Mouse (Mus musculus) lung, adult 2 months (tissue): ENCODE measurements around the gene BC048403. TPM values are rescaled to one million over a fixed set of nuclear protein-coding genes. Genes with fewer than 3 reads are reported as not detected.

Experiments used
- DNase-seq: peaks from one replicate; pipeline ENCODE4 v3.0.0; 2022
- H3K4me1 ChIP-seq: fragments of 200-500 bp; 2 replicates; pipeline ENCODE4 v1.6.1; 2011; ENCODE audit warnings: low read length; ENCODE audit not compliant: control insufficient read depth, insufficient read depth
- H3K4me3 ChIP-seq: fragments of 200-500 bp; replicated peaks from 2 replicates; pipeline ENCODE3; 2011; ENCODE audit warnings: low read depth, mild to moderate bottlenecking, control low read depth, low read length; ENCODE audit errors: extremely low read depth
- CTCF ChIP-seq: fragments of 200-500 bp; IDR thresholded peaks from 2 replicates; pipeline ENCODE4 v1.5.1; 2011; ENCODE audit warnings: mild to moderate bottlenecking, low read length, control low read depth; ENCODE audit not compliant: insufficient read depth
- POLR2A ChIP-seq: fragments of 200-500 bp; IDR thresholded peaks from 2 replicates; pipeline ENCODE4 v1.6.1; 2011; ENCODE audit warnings: low read depth, mild to moderate bottlenecking, control low read depth, low read length, borderline replicate concordance; ENCODE audit errors: extremely low read depth
- WGBS: fragments of 180-500 bp; shearing (Covaris S2); methylation state at CpG from one replicate; pipeline ENCODE4 v1.1.7; 2018; 5-methylcytosine and 5-hydroxymethylcytosine counted together
- polyA plus RNA-seq: library from polyadenylated mRNA; depleted of rRNA; stranded (reverse); fragments of >200 nt; gene quantifications from 2 replicates; pipeline ENCODE4 v1.2.3, GENCODE M21; 2012

Gene BC048403
- polyA plus RNA-seq, 1 experiment: 8.5 TPM

DNA sequence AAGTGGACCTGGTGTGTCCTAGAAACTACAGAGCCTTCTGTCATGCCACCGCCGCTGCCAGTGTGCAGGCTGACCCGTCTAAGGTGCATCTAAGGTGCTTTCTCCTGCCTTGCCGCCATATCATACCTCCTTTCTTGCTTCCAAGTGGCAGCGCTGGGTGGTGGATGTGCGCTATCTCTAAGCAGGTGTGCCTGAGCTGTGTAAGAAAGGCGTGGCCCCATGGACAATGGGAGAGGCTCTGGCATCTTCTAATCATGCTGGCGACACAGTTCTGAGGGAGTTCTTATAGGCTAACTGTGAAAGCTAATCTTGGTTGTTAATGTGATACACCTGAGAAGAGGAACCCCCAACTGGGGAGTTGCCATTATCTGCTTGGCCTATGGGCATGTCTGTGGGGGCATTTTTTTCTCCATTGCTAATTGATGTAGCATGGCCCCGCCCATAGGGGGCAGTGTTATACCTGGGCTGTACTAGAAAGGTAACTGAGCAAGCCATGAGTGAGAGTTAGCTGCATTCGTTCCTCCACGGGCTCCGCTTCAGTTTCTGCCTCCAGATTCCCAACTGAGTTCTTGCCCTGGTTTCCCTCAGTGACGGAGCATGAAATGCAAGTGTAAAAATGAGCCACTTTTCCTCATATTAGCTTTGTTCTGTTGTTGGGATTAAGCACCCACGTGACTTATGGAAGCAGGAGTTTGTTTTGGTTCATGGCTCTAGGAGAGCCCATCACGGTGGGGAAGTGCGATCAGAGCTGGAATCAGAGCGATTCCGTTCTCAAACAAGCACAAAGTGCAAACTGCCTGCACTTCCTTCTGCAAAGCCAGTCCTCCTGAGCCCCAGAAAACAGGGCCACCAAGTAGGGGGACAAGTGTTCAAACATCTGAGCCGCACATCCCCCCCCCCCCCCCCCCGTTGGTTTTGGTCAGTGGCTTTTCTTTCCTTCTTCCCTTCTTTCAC lies 31.2 kb downstream of the BC048403 start:
- peaks cover 3% of the 10 kb centered on the region; the same call in 1 of the 2 replicates for H3K4me1 ChIP-seq
- TF ChIP-seq POLR2A (no peak), CTCF (peak; percentile 56)
- H3K4me3 ChIP-seq: peak overlapping the region; percentile 18
- 52% methylated on average over 20 of the region's 20 CpGs for WGBS
- peak; percentile 29 for DNase-seq

DNA sequence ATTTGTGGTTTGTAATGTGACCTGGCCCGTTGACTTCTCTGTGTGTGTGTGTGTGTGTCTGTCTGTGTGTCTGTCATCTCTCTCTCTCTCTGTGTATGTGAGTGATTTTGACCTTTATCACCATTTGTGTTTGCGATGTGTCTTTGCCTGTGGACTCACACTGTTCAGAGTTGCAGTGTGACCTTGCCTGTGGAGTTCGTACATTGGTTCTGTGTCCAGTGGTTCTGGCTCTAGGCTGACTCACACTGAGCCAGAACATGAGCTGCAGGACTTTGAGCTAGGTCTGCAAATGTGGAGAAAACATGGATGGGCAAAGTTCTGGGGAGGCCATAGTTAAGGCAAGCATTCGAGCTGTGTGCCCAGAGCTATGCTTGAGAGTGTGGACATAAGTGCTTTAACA lies 34.1 kb downstream of the BC048403 start:
- 72% methylated on average over 4 of the region's 4 CpGs for WGBS

DNA sequence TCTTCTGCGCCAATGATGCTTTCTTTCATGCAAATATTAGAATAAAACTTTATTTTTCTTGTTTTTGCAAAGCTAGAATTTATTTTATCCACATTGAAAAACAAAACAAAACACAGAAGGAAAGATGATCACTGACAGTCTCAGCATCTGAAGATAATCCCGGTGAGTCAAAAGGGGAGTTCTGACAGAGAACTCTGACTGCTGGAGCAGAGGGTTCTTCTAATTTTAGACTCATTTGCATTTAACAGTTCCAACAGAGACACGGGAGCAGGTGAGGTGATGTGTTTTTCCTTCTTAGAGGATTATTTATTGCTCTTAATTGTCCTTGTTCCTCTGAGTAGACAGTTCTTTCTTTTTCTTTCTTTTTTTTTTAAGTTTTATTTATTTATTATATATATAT lies 36.3 kb downstream of the BC048403 start:
- no peak for TF ChIP-seq POLR2A
- no peak for TF ChIP-seq CTCF
- no peak for DNase-seq
- no peak overlapping the region for H3K4me3 ChIP-seq
- WGBS: 67% methylated on average over 3 of the region's 3 CpGs
- H3K4me1 ChIP-seq: peaks cover 3% of the 10 kb centered on the region; the same call in 1 of the 2 replicates

More for the DNA sequence above, 34.1 kb downstream of the BC048403 start:
- DNase-seq: no peak
- Histone ChIP-seq H3K4me1 (peaks cover 3% of the 10 kb centered on the region; the same call in 1 of the 2 replicates), H3K4me3 (no peak overlapping the region)
- TF ChIP-seq POLR2A (no peak), CTCF (no peak)

GRCm38 (mm10) chr10:121781159-121781558 lies 41.4 kb downstream of the BC048403 start:
- no peaks in the 10 kb centered on the region for H3K4me1 ChIP-seq
- H3K4me3 ChIP-seq: no peak overlapping the region
- no peak for DNase-seq
- WGBS: 19% methylated on average over 14 of the region's 14 CpGs
- no peak for TF ChIP-seq CTCF
- no peak for TF ChIP-seq POLR2A

DNA sequence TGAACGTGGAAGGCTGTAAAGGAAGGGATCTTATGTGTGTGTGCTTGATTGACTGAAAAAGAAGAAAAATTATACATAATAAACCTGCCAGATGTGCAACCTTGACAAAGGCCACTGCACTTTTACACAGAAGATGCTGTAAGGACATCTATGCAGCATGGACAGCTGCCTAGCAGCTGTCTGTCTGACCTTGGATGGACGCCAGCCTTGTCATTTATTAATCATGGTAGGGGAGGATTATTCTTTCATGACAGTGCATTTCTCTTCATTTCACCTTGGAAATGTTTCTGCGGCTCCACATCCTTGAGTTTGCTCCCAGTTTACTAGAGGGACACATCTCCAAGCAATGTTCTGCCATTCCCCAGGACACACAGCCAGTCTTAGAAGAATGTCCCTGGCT lies 48.8 kb downstream of the BC048403 start:
- Histone ChIP-seq H3K4me3 (no peak overlapping the region), H3K4me1 (no peaks in the 10 kb centered on the region)
- no peak for TF ChIP-seq CTCF
- no peak for DNase-seq
- 80% methylated on average over 3 of the region's 3 CpGs for WGBS

GRCm38 (mm10) chr10:121790078-121790477 lies 50.3 kb downstream of the BC048403 start:
- DNase-seq: no peak

GRCm38 (mm10) chr10:121792661-121793060 lies 52.9 kb downstream of the BC048403 start:
- WGBS: 93% methylated on average over 17 of the region's 17 CpGs
- DNase-seq: no peak
- TF ChIP-seq POLR2A (no peak), CTCF (no peak)
- H3K4me1 ChIP-seq: no peaks in the 10 kb centered on the region
- H3K4me3 ChIP-seq: no peak overlapping the region

More at GRCm38 (mm10) chr10:121790078-121790477, 50.3 kb downstream of the BC048403 start:
- Histone ChIP-seq H3K4me1 (no peaks in the 10 kb centered on the region), H3K4me3 (no peak overlapping the region)
- TF ChIP-seq POLR2A (no peak), CTCF (no peak)
- WGBS: 86% methylated on average over 6 of the region's 6 CpGs

GRCm38 (mm10) chr10:121794486-121794885 lies 54.7 kb downstream of the BC048403 start:
- no peaks in the 10 kb centered on the region for H3K4me1 ChIP-seq
- TF ChIP-seq POLR2A: no peak
- TF ChIP-seq CTCF: no peak
- no peak overlapping the region for H3K4me3 ChIP-seq
- DNase-seq: no peak
- 82% methylated on average over 12 of the region's 12 CpGs for WGBS

GRCm38 (mm10) chr10:121796027-121796802 lies 56.5 kb downstream of the BC048403 start:
- no peak for TF ChIP-seq POLR2A
- no peak for TF ChIP-seq CTCF
- WGBS: 23% methylated on average over 8 of the region's 8 CpGs
- Histone ChIP-seq H3K4me1 (no peaks in the 10 kb centered on the region), H3K4me3 (peak overlapping the region; percentile 5)
- DNase-seq: peak; percentile 56
